In the genomic region with DNA sequence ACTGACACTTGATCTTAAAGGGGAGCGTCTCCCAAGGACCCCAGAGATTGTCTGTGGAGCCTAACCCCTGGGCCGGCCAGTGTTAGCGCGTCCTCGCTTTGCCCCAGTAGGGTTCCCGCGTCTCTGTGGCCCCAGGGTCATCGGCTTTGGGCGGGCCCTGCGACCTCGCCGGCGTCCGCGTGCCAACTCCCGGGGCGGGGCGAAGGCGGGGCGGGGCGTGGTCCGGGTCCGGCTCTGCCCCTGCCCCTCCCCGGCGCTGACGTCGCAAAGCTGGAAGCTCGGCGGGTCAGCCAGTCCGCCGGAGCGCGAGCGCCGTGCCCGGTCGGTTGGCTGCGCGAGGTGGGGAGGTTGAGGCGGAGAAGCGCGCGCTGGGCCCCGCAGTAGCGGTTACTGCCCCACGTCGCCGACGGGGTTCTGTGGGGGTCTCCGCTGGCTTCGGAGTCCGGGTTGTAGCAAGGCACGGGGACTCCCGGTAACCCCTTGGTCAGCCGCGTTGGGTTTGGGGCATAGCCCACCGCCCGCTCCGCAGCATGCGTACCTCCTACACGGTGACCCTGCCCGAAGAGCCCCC, we compare ENCODE assay signal across 8 mouse cellular contexts. TPM values are rescaled to one million over a fixed set of nuclear protein-coding genes. Genes with fewer than 3 reads are reported as not detected.
DNase-seq lines count a peak whose midpoint lies in the region; ATAC-seq and TF ChIP-seq lines count a peak whose summit lies in the region.

No protein-coding gene starts in this region.

- DNase-seq in 416B (ENCODE audit: low read depth) = peak; percentile 79
- peak; percentile 96 for DNase-seq in brain, adult 2 months (ENCODE audit: low read depth, low spot score)
- peak; percentile 88 for DNase-seq in kidney, postnatal 0 days (ENCODE audit: low spot score)
- peak; percentile 63 for DNase-seq in naive thymus-derived CD4-positive, alpha-beta T cell, adult 2 months (ENCODE audit: low read depth)
- peak; percentile 80 for DNase-seq in splenic B cell, adult 2 months (ENCODE audit: low read depth, low spot score)

- peak; percentile 61 for ATAC-seq in erythroblast, adult 5-6 weeks (replicated peaks; ENCODE audit: low FRiP score, poor library complexity, severe bottlenecking)
- ATAC-seq in heart, embryonic 12.5 days (ENCODE audit: insufficient number of reproducible peaks, low FRiP score) = peak; percentile 80
- peak; percentile 67 for ATAC-seq in kidney, postnatal 0 days (replicated peaks; ENCODE audit: low FRiP score, low read depth)
- peak; percentile 87 for ATAC-seq in liver, embryonic 12.5 days

- H3K27me3 ChIP-seq in heart, embryonic 12.5 days (replicated peaks) = peaks cover 11% of the 10 kb centered on the region; the same call in 1 of the 2 replicates
- H3K27me3 ChIP-seq in kidney, postnatal 0 days (ENCODE audit: insufficient read depth, low read length) = no peaks in the 10 kb centered on the region
- H3K27me3 ChIP-seq in liver, embryonic 12.5 days (replicated peaks) = peaks cover 89% of the 10 kb centered on the region
- H3K27me3 ChIP-seq in splenic B cell, adult 2 months (ENCODE audit: control insufficient read depth, insufficient read depth, low read length, poor library complexity, severe bottlenecking) = no peaks in the 10 kb centered on the region; the same call in 1 of the 2 replicates

- H3K4me1 ChIP-seq in heart, embryonic 12.5 days (replicated peaks) = peaks cover 87% of the 10 kb centered on the region
- H3K4me1 ChIP-seq in kidney, postnatal 0 days (replicated peaks; ENCODE audit: insufficient read depth, low read length) = peaks cover 32% of the 10 kb centered on the region
- peaks cover 58% of the 10 kb centered on the region for H3K4me1 ChIP-seq in liver, embryonic 12.5 days

- peaks cover 2% of the 10 kb centered on the region for H3K36me3 ChIP-seq in heart, embryonic 12.5 days
- H3K36me3 ChIP-seq in kidney, postnatal 0 days (ENCODE audit: insufficient read depth, low read length) = no peaks in the 10 kb centered on the region
- no peaks in the 10 kb centered on the region for H3K36me3 ChIP-seq in liver, embryonic 12.5 days
- no peaks in the 10 kb centered on the region for H3K36me3 ChIP-seq in splenic B cell, adult 2 months (ENCODE audit: control insufficient read depth, insufficient read depth, low read length, poor library complexity, severe bottlenecking)

- H3K9me3 ChIP-seq in heart, embryonic 12.5 days (replicated peaks) = no peaks in the 10 kb centered on the region
- no peaks in the 10 kb centered on the region for H3K9me3 ChIP-seq in kidney, postnatal 0 days (replicated peaks; ENCODE audit: low read length)
- no peaks in the 10 kb centered on the region for H3K9me3 ChIP-seq in liver, embryonic 12.5 days (replicated peaks)

- peak overlapping the region; percentile 88 for H3K27ac ChIP-seq in heart, embryonic 12.5 days (ENCODE audit: poor library complexity, severe bottlenecking)
- H3K27ac ChIP-seq in kidney, postnatal 0 days = peak overlapping the region; percentile 77
- no peak overlapping the region for H3K27ac ChIP-seq in liver, embryonic 12.5 days

- under 1% methylated on average over 62 of the region's 62 CpGs for whole genome bisulfite sequencing in heart, embryonic 12.5 days
- under 1% methylated on average over 61 of the region's 62 CpGs for WGBS in kidney, postnatal 0 days
- under 1% methylated on average over 48 of the region's 62 CpGs for WGBS in liver, embryonic 12.5 days (ENCODE audit: insufficient replicate concordance)

- TF ChIP-seq CTCF in kidney, postnatal 0 days (IDR thresholded peaks at IDR 0.05; ENCODE audit: low read depth) = no peak

- peak overlapping the region; percentile 93 for H3K9ac ChIP-seq in heart, embryonic 12.5 days
- H3K9ac ChIP-seq in kidney, postnatal 0 days (ENCODE audit: low read depth, low read length) = peak overlapping the region; percentile 65
- peak overlapping the region; percentile 73 for H3K9ac ChIP-seq in liver, embryonic 12.5 days

- peak overlapping the region; percentile 73 for H3K4me3 ChIP-seq in heart, embryonic 12.5 days
- peak overlapping the region; percentile 54 for H3K4me3 ChIP-seq in kidney, postnatal 0 days (replicated peaks; ENCODE audit: low read depth, low read length)
- H3K4me3 ChIP-seq in liver, embryonic 12.5 days = peak overlapping the region; percentile 61

- peak overlapping the region; percentile 96 for H3K4me2 ChIP-seq in heart, embryonic 12.5 days
- peak overlapping the region; percentile 79 for H3K4me2 ChIP-seq in kidney, postnatal 0 days (ENCODE audit: low read length)
- peak overlapping the region; percentile 96 for H3K4me2 ChIP-seq in liver, embryonic 12.5 days

RNA-seq across cellular contexts. Expression of gene Mfrp, which starts 16.8 kb away (rescaled TPM):
- not detected in 2 replicates for total RNA-seq in erythroblast, adult 5-6 weeks (2015; ENCODE audit: low replicate concordance)
- total RNA-seq in erythroblast, adult 5-6 weeks (2017; ENCODE audit: low replicate concordance) = not detected in 2 replicates
- not detected in 2 replicates for polyA plus RNA-seq in heart, embryonic 12.5 days (2016; fragmentation: Nextera tagmentation; extraction: Ambion mirVana)
- polyA plus RNA-seq in kidney, postnatal 0 days (2015; fragmentation: Nextera tagmentation; extraction: Ambion mirVana) = 0.11 and 0.16 TPM in 2 replicates
- polyA plus RNA-seq in liver, embryonic 12.5 days (2016; fragmentation: Nextera tagmentation; extraction: Ambion mirVana) = 0.11 TPM in 1 of 2 replicates, not detected in the other

RNA-seq across cellular contexts. Expression of gene Usp2, which starts 17.9 kb away (rescaled TPM):
- total RNA-seq in erythroblast, adult 5-6 weeks (2015; ENCODE audit: low replicate concordance) = 1.0 and 1.3 TPM in 2 replicates
- total RNA-seq in erythroblast, adult 5-6 weeks (2017; ENCODE audit: low replicate concordance) = 0.28 and 5.7 TPM in 2 replicates
- polyA plus RNA-seq in heart, embryonic 12.5 days (2016; fragmentation: Nextera tagmentation; extraction: Ambion mirVana) = 51.7 and 62.5 TPM in 2 replicates
- 62.9 and 72.1 TPM in 2 replicates for polyA plus RNA-seq in kidney, postnatal 0 days (2015; fragmentation: Nextera tagmentation; extraction: Ambion mirVana)
- 1.8 and 3.9 TPM in 2 replicates for polyA plus RNA-seq in liver, embryonic 12.5 days (2016; fragmentation: Nextera tagmentation; extraction: Ambion mirVana)

RNA-seq across cellular contexts. Expression of gene C1qtnf5, which starts 22.3 kb away (rescaled TPM):
- total RNA-seq in erythroblast, adult 5-6 weeks (2015; ENCODE audit: low replicate concordance) = 2.1 TPM in 1 of 2 replicates, not detected in the other
- total RNA-seq in erythroblast, adult 5-6 weeks (2017; ENCODE audit: low replicate concordance) = not detected in 2 replicates
- polyA plus RNA-seq in heart, embryonic 12.5 days (2016; fragmentation: Nextera tagmentation; extraction: Ambion mirVana) = 0.67 and 1.1 TPM in 2 replicates
- polyA plus RNA-seq in kidney, postnatal 0 days (2015; fragmentation: Nextera tagmentation; extraction: Ambion mirVana) = 9.7 and 12.3 TPM in 2 replicates
- polyA plus RNA-seq in liver, embryonic 12.5 days (2016; fragmentation: Nextera tagmentation; extraction: Ambion mirVana) = 0.23 and 0.28 TPM in 2 replicates

RNA-seq across cellular contexts. Expression of gene Gm49380, which starts 28.6 kb away (rescaled TPM):
- not detected in 2 replicates for total RNA-seq in erythroblast, adult 5-6 weeks (2015; ENCODE audit: low replicate concordance)
- total RNA-seq in erythroblast, adult 5-6 weeks (2017; ENCODE audit: low replicate concordance) = not detected in 2 replicates
- 0.20 TPM in 1 of 2 replicates, not detected in the other for polyA plus RNA-seq in heart, embryonic 12.5 days (2016; fragmentation: Nextera tagmentation; extraction: Ambion mirVana)
- polyA plus RNA-seq in kidney, postnatal 0 days (2015; fragmentation: Nextera tagmentation; extraction: Ambion mirVana) = not detected in 2 replicates
- polyA plus RNA-seq in liver, embryonic 12.5 days (2016; fragmentation: Nextera tagmentation; extraction: Ambion mirVana) = not detected in 2 replicates

RNA-seq across cellular contexts. Expression of gene Rnf26, which starts 28.6 kb away (rescaled TPM):
- total RNA-seq in erythroblast, adult 5-6 weeks (2015; ENCODE audit: low replicate concordance) = 11.1 and 23.6 TPM in 2 replicates
- 13.5 and 15.6 TPM in 2 replicates for total RNA-seq in erythroblast, adult 5-6 weeks (2017; ENCODE audit: low replicate concordance)
- 48.4 and 51.3 TPM in 2 replicates for polyA plus RNA-seq in heart, embryonic 12.5 days (2016; fragmentation: Nextera tagmentation; extraction: Ambion mirVana)
- 46.6 and 49.7 TPM in 2 replicates for polyA plus RNA-seq in kidney, postnatal 0 days (2015; fragmentation: Nextera tagmentation; extraction: Ambion mirVana)
- 57.6 and 58.7 TPM in 2 replicates for polyA plus RNA-seq in liver, embryonic 12.5 days (2016; fragmentation: Nextera tagmentation; extraction: Ambion mirVana)

Comparison
In these comparisons a context has a peak if more than half of its experiments do, and no peak if none do; other contexts are left out.
1. RNA of gene Usp2, which starts 17.9 kb away (polyA plus RNA-seq): 62.9 to 72.1 TPM in kidney, postnatal 0 days and 51.7 to 62.5 TPM in heart, embryonic 12.5 days; 1.8 to 3.9 TPM in liver, embryonic 12.5 days; every median in the first group is over 10 times any median in the second.
2. Peak in every context shown above with its lines, with median percentiles within 50 percentile points of each other: DNase-seq, ATAC-seq, H3K4me2 ChIP-seq, H3K4me3 ChIP-seq and H3K9ac ChIP-seq.